Mouse (Mus musculus) Muller cell, postnatal 12 days (primary cell): ENCODE results near the gene Gm28919.
"Not testable (repeated sequence)": the region's sequence is repeated elsewhere in the genome, so short reads cannot be mapped to it uniquely, and the experiment has no call there.

Experiments used
- DNase-seq: peaks from one replicate; pipeline ENCODE4 v3.0.0-alpha.2; 2015; ENCODE audit errors: inconsistent ontology term

The Gm28919 gene

DNA sequence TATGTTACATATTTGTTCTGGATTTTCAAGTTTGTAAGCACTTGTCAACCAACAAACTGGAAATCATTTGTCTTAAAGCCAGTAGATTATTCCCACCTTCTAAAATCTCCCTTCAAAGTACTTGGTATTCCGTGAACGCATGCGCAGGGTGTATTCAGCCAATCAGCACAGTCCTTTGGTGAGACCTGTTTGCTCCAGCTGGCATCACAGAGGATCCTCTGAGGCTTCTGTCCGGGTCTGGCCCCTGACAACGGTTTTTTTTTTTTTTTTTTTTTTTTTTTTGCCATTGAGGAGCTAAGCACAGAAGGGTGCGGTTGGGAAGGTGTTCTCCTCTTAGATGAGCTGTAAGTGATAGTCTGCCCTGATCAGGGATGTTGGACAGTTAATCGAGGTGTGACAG lies at the start of gene Gm28919:
Gm28919 (plus strand) TSS at position 301 of the 400 bp plus-strand sequence.
- not testable (repeated sequence) for DNase-seq
